Mouse (Mus musculus) cerebellum, adult (tissue): ENCODE measurements around the gene Zfp423.

ENCODE experiments used
- ATAC-seq: cut with Nextera tagmentation; 2 replicates; pipeline ENCODE4 v1.9.2; 2017; ENCODE audit warnings: mild to moderate bottlenecking, moderate library complexity, mixed read lengths; ENCODE audit not compliant: insufficient number of reproducible peaks, low FRiP score, low TSS enrichment

Zfp423 gene

GRCm38 (mm10) chr8:87765276-87765675, 194.1 kb downstream of the Zfp423 start:
- ATAC-seq: no peak

DNA sequence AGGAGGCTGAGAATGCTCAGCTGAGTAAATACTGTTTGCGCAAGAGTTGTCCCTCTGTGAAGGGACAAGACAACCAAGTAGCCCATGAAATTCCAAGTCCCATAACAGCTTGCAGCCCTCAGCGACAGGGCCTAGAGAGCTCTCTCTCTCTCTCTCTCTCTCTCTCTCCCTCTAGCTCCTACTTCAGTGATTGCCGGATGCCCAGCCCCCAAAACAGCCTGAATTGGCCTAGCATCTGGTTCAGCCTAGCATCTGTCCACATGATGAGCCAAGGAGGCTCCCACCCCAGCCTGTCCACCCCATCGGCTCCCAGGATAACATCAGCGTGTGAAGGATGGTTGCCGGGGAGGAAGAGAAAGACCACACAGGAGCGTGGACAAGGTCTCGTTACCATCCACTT, 200.6 kb downstream of the Zfp423 start:
- no peak for ATAC-seq

DNA sequence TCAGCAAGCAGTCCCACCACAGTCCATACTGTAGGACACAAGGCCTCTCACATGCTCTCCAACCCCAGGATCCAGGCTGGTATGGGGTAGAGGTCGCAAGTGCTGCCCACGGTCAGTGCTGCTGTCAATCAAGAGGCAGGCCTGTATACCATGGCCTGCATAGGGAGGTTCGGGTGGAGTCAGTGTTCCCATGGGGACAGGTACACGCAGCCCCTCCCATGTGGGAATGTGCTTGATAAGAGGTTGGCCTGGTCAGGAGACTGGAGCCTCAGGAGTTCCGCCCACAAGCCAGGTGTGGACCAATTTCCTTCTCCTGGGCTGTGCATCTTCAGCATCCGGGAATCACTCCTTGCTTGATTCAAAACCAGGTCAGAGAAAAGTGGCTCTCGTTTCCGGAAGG, 204.5 kb downstream of the Zfp423 start:
- no peak for ATAC-seq

DNA sequence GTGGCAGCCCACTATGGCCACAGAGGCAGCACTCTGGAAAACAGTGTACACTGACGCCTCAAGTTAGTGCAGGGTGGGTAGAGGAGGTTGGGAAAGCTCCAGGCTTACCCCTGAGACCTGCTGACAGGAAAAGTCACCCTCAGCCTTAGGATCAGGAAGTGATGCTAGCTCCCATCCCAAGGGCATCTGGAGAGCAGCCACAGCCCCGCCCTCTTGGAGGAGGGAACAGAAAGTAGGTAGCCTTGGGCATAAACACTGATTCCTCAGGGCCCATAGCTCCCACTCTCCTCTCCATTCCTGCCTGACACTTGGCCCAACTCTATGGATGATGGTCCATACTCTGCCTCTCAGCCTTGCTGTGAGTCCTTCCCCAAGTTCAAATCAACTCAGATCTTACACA, 205.8 kb downstream of the Zfp423 start:
- ATAC-seq: no peak; the same call in 1 of the 2 replicates

DNA sequence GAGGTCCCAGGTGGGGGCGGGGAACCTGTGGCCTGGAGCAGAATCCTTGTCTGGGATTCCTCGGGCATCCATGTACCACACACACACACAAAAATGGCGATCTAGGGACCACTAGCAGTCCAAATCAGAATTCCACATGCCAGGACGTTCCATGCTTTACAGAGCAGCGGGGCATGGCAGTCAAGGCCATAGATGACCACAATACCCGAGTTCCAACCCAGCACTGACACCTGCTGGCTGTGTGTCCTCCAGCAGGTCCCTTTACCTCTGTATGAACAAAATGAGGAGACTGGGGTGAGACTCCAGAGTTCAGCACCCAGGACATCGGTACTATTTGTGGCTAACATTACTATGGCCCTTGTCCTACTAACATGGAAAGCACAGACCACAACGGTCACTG, 206.2 kb downstream of the Zfp423 start:
- ATAC-seq: no peak

GRCm38 (mm10) chr8:87752710-87753109, 206.7 kb downstream of the Zfp423 start:
- no peak for ATAC-seq

- ATAC-seq: no peak
Measured at GRCm38 (mm10) chr8:87747582-87747981, 211.8 kb downstream of the Zfp423 start.

DNA sequence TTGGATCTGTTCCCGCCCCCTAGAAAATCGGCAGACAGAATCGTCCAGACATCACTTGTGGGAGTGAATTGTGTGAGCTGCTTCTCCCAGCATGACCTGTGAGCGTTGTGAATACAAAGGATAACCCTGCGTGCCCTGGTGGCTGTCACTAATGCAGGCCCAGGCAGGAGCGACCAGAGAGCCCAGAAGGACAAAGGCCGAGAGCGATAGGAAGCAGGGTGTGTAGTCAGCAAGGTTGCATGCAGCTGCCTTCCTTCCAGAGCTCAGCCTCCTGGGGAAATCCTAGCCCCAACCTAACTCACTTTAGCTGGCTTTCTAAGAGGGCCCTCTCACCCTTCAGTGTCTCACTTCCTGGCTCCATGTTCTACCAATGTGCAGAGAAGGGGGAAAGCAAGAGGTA, 212.3 kb downstream of the Zfp423 start:
- ATAC-seq: no peak

DNA sequence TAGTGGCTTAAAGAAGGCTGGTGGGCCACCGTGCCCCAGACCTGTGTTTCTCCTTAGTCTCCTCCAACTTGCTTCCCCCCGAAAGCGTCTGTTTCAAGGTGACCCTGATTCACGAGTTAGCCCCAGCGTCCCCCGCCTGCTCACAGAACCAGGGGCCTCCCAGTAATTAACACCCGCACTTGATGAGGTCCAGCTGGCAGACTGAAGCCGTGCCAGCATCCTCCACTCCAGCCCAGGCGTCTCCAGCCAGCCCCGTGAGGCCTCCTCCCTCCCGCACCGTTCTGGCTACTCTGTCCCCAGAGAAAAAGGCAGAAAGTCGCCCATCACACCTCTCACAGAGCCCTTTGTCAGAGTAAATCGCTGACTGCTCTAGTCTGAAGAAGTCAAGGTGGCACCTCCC, 213.3 kb downstream of the Zfp423 start:
- ATAC-seq: no peak

GRCm38 (mm10) chr8:87745125-87745698, 214.2 kb downstream of the Zfp423 start:
- ATAC-seq: no peak

GRCm38 (mm10) chr8:87744556-87744955, 214.8 kb downstream of the Zfp423 start:
- ATAC-seq: no peak

DNA sequence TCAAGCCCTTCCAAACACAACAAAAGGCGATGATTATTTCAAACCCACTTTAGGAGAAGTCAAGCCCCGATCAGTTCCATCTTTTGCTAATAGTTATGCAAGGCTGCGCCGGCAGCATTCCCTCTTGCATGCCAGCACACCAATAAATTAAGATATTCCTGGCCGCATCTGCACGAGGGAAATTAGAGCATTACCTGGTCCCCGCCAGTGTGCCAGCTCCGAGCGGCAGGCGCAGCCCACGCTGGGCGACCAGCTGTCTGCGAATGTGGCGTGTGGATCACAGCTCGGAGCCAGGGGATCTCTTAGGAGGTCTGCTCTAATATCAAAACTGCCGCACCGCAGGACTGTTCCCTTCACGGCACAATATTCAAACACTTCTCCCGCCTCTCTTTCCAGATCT, 217.4 kb downstream of the Zfp423 start:
- peak; percentile 59 for ATAC-seq

DNA sequence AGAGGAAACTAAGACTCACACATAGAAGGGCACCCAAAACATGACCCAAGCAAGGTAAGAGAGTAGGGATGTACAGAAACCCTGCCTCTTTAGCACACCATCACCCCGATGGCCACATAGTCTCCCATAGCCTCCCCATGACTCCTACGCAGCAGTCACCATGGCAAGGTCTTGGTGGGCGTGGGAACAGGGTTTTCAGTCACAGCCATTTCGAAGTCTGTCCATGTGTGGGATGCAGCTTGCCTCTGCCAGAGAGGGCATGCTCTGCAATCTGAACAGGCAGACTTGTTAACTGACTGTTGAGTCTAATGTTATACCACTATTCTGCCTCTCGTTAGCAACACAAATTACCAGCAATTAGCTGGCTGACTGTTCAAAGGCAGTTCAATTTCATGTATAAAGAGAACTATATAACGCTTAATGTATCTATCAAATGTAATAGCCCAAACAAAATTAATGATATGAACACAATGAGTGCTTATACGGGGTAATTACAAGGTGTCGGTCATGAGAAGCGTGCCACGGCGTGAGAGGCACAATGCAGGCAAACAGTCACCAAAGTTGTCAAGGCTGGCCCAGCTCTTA, 218.4 kb downstream of the Zfp423 start:
- ATAC-seq: no peak

DNA sequence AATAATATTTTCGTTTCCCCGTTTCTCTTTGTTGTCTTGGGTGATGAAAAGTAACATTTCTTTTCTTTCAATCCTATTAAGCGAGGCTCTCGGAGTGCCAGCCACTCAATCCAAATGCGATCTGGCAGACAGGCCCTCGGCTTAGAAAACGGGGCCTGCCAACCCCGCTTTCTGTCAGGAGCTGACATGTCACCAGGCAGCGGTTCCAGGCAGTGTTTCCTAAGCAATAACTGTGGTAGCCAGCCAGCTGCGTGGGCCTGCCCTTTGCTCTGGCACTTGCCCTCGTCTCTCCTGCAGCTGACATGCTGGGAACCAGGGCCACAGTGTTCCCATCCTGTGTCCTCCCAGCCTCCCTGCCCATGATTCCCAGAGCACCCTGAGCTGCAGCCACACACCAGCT, 221.5 kb downstream of the Zfp423 start:
- no peak for ATAC-seq

DNA sequence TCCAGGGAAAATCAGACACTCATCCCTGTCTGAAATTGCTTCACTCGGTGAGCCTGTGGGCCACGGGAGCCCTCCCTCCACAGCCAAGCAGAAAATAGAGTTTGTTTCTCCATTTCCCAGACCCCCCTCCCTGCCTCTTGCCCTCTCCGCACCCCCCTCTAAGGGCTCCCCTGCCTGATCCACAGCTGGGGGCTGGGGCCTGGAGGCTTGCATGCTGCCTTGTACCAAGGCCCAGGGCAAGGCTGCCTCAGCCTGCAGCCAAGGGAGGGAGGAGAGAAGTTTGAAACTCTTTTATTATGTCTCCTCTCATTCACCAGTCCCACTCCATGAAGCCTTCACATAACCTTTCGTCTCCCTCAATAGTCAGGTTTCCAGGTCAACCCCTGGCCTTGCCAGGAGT, 224.5 kb downstream of the Zfp423 start:
- ATAC-seq: no peak

- ATAC-seq: no peak
Measured at GRCm38 (mm10) chr8:87734496-87734895, 224.9 kb downstream of the Zfp423 start.

DNA sequence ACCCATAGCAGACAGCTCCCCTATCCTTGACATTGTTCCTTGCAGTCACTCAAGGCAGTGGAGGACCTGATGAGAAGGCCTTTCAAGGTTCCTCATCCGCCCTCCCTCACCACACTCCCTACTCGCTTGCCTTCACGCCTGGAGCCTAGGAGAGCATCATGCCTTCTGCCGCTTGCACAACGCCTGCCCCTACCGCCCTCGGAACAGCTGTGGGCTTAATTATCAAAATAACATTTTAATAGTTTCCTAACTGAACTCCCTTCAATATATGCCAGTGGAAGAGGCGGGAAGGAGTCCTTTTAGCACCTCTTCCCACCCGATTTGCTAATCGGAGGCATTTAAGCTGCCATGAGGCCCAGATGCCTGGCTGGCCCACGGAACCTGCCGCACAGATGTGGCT, 228.3 kb downstream of the Zfp423 start:
- ATAC-seq: no peak

DNA sequence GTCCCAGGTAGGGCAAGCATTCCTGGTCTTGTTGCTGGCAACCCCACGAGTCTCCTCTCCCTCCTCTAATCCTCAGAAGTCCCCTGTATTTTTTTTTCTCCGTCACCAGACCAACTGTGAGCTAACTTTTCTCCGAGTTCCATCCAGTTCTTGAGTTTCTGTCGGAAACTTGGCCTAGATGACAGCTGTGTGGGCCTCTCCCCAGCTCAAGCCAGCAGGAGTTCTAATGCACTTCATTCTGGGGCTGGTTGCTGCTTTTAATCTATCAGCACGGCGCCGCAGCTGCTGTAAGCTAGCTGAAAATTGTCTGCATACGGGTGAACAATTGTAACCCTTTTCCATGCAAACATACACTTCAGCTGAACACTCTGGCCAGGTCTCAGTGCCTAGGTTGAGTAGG, 236.4 kb downstream of the Zfp423 start:
- no peak for ATAC-seq

DNA sequence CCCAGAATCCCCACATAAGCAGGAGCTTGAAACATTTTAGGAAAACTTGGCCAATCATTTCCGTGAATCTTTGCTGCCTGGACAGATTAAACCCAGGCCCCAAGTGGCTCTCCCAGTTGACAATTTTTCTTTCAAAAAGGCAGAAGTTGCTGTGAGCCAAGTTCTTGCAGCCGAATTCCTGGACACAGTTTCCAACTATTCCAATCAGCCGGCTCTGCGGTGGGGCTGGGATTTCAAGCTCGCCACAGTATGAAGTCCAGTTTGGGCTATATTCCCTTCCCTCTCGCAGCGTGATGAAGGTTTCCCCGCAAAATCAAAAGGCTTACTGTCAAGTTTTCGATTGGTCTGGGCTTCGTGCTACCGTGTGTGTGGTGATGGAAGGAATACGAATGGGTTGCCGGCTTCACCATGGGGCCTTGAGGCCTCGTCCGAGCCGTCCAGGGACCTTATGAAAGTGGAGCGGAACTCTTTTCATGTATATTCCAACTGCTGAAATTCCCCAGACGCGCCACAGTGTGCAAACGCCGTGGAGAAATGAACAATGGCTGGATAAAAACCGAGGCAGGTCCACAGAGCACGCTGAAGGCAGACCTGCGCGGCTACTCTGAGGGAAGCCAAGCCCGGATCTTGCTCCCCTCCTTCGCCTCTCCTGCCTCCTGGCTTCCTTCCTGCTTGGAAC, 240.1 kb downstream of the Zfp423 start:
- ATAC-seq: no peak

DNA sequence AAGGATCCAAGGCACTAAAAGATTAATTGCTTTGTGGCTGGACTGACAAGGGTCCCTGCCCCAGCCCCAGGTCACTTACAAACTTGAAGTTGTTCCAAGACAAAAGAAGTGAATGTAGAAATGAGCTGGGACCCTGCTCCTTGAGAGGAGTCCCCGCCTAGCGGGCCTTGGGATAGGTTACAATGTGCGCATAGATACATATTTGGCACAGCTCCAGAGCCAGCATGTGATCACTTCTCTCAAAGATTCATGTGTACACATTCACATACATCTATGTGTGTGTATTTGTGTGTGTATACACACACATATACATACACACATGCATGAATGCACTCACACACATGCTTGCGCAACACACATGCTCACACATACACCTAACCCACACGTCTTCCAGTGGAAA, 241.9 kb downstream of the Zfp423 start:
- no peak for ATAC-seq

GRCm38 (mm10) chr8:87716726-87717248, 242.6 kb downstream of the Zfp423 start:
- ATAC-seq: no peak
